Mouse (Mus musculus) stomach, postnatal 0 days (tissue): ENCODE results near the gene Vmn1r85. TPM values are rescaled to one million over a fixed set of nuclear protein-coding genes. Genes with fewer than 3 reads are reported as not detected.

Source experiments
- ATAC-seq: fragments of 200-750 bp; cut with Nextera tagmentation; 2 replicates; pipeline ENCODE4 v1.8.0; 2017; ENCODE audit not compliant: low FRiP score, low TSS enrichment
- DNase-seq: peaks from one replicate; pipeline ENCODE4 v3.0.0-alpha.2; 2016; ENCODE audit warnings: low spot score
- H3K27ac ChIP-seq: fragments of 300-500 bp; sonication (generic); replicated peaks from 2 replicates; pipeline ENCODE4 v1.5.1; 2014; ENCODE audit warnings: mild to moderate bottlenecking, control low read depth
- H3K27me3 ChIP-seq: fragments of 300-500 bp; sonication (generic); 2 replicates; pipeline ENCODE4 v1.6.1; 2014; ENCODE audit warnings: low read length; ENCODE audit not compliant: control insufficient read depth, insufficient read depth
- H3K36me3 ChIP-seq: fragments of 300-500 bp; sonication (generic); 2 replicates; pipeline ENCODE4 v1.6.1; 2014; ENCODE audit warnings: low read length, mixed read lengths; ENCODE audit not compliant: control insufficient read depth, insufficient read depth
- H3K4me1 ChIP-seq: fragments of 300-500 bp; sonication (generic); replicated peaks from 2 replicates; pipeline ENCODE4 v1.6.1; 2014; ENCODE audit warnings: antibody characterized with exemption; ENCODE audit not compliant: control insufficient read depth, insufficient read depth
- H3K4me2 ChIP-seq: fragments of 300-500 bp; sonication (generic); replicated peaks from 2 replicates; pipeline ENCODE4 v1.6.1; 2014; ENCODE audit warnings: low read depth, mild to moderate bottlenecking, control low read depth, moderate library complexity
- H3K4me3 ChIP-seq: fragments of 300-500 bp; sonication (generic); 2 replicates; pipeline ENCODE4 v1.5.1; 2014; ENCODE audit warnings: low read depth, low read length, control low read depth
- H3K9ac ChIP-seq: fragments of 300-500 bp; sonication (generic); 2 replicates; pipeline ENCODE4 v1.6.1; 2014; ENCODE audit warnings: mild to moderate bottlenecking, low read length, control low read depth, mixed read lengths
- H3K9me3 ChIP-seq: fragments of 300-500 bp; sonication (generic); 2 replicates; pipeline ENCODE4 v1.6.1; 2016; ENCODE audit warnings: low read length; ENCODE audit not compliant: control insufficient read depth
- CTCF ChIP-seq: IDR thresholded peaks from 2 replicates; pipeline ENCODE4 v1.5.1; 2016; ENCODE audit warnings: antibody characterized with exemption, low read depth, mild to moderate bottlenecking, moderate library complexity
- EP300 ChIP-seq: optimal IDR thresholded peaks from 2 replicates; pipeline ENCODE3; 2016; ENCODE audit warnings: antibody characterized with exemption
- WGBS: fragments of 180-500 bp; shearing (Covaris S2); extraction: QIAGEN DNeasy Blood & Tissue Kit; methylation state at CpG from one replicate; pipeline ENCODE4 v1.1.7; 2014; 5-methylcytosine and 5-hydroxymethylcytosine counted together
- polyA plus RNA-seq: library from polyadenylated mRNA; unstranded; fragments of >200 nt; fragmentation: Nextera tagmentation; extraction: Ambion mirVana; gene quantifications from 2 replicates; pipeline ENCODE4 v1.2.1, GENCODE M21; 2015

Vmn1r85 gene
- polyA plus RNA-seq, 1 experiment from 2014 or later, result not detected

GRCm38 (mm10) chr7:13042511-13042910, 52.5 kb downstream of the Vmn1r85 start:
- TF ChIP-seq CTCF (no peak), EP300 (no peak)
- no peak overlapping the region for H3K9ac ChIP-seq
- H3K27me3 ChIP-seq, result peaks cover 3% of the 10 kb centered on the region; the same call in 1 of the 2 replicates
- ATAC-seq (no peak), DNase-seq (no peak)
- no peaks in the 10 kb centered on the region for H3K36me3 ChIP-seq
- no peaks in the 10 kb centered on the region for H3K9me3 ChIP-seq
- no peak overlapping the region for H3K27ac ChIP-seq
- H3K4me2 ChIP-seq, result no peak overlapping the region
- H3K4me3 ChIP-seq, result no peak overlapping the region
- WGBS, result 68% methylated on average over 6 of the region's 6 CpGs
- H3K4me1 ChIP-seq, result peaks cover 3% of the 10 kb centered on the region; the same call in 1 of the 2 replicates

GRCm38 (mm10) chr7:13041256-13041655, 53.7 kb downstream of the Vmn1r85 start:
- no peak overlapping the region for H3K9ac ChIP-seq
- no peak for TF ChIP-seq EP300
- no peak for TF ChIP-seq CTCF
- H3K4me2 ChIP-seq, result no peak overlapping the region
- no peak overlapping the region for H3K4me3 ChIP-seq
- H3K36me3 ChIP-seq, result no peaks in the 10 kb centered on the region
- H3K9me3 ChIP-seq, result no peaks in the 10 kb centered on the region
- DNase-seq (no peak), ATAC-seq (no peak)
- H3K27ac ChIP-seq, result no peak overlapping the region
- WGBS, result 68% methylated on average over 1 of the region's 1 CpGs
- peaks cover 3% of the 10 kb centered on the region; the same call in 1 of the 2 replicates for H3K27me3 ChIP-seq
- peaks cover 8% of the 10 kb centered on the region; the same call in 1 of the 2 replicates for H3K4me1 ChIP-seq

DNA sequence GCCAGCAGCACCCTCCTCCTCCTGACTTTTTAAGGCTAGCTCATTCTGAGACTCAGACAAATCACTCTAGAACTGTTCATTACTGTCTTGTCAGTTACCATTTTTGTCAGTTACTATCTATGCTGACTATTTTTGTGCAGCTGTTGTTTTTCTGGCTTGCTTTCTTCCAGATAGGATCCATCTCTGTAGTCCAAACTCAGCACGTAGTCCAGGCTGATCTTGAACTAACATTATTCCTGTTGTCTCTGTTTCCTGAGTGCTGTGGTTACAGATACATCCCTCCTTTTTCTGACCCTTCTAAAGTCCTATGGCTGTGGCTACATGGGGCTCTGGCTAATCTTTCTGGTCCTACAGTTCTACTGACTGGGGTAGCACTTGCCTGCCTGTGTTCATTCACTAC, 55.8 kb downstream of the Vmn1r85 start:
- H3K27me3 ChIP-seq, result peaks cover 3% of the 10 kb centered on the region; the same call in 1 of the 2 replicates
- WGBS, result 73% methylated on average over 1 of the region's 1 CpGs
- H3K27ac ChIP-seq, result no peak overlapping the region; the same call in 1 of the 2 replicates
- H3K9ac ChIP-seq, result peak overlapping the region; percentile 97
- H3K4me1 ChIP-seq, result peaks cover 8% of the 10 kb centered on the region; the same call in 1 of the 2 replicates
- no peaks in the 10 kb centered on the region for H3K9me3 ChIP-seq
- H3K4me2 ChIP-seq, result peak overlapping the region; percentile 65
- TF ChIP-seq EP300 (no peak), CTCF (no peak)
- DNase-seq, result no peak
- ATAC-seq, result no peak
- peaks cover 4% of the 10 kb centered on the region for H3K36me3 ChIP-seq
- H3K4me3 ChIP-seq, result peak overlapping the region; percentile 72; the same call in 1 of the 2 replicates

- peaks cover 8% of the 10 kb centered on the region; the same call in 1 of the 2 replicates for H3K4me1 ChIP-seq
- DNase-seq, result no peak
- H3K27me3 ChIP-seq, result peaks cover 3% of the 10 kb centered on the region; the same call in 1 of the 2 replicates
- no peak for ATAC-seq
- WGBS, result 11% methylated on average over 15 of the region's 15 CpGs
- peak overlapping the region; percentile 99 for H3K27ac ChIP-seq
- H3K9me3 ChIP-seq, result no peaks in the 10 kb centered on the region
- H3K4me2 ChIP-seq, result peak overlapping the region; percentile 65
- peak overlapping the region; percentile 97 for H3K9ac ChIP-seq
- peaks cover 4% of the 10 kb centered on the region for H3K36me3 ChIP-seq
- H3K4me3 ChIP-seq, result peak overlapping the region; percentile 72
- TF ChIP-seq EP300 (no peak), CTCF (no peak)
Measured at GRCm38 (mm10) chr7:13038621-13039169, 56.3 kb downstream of the Vmn1r85 start.

DNA sequence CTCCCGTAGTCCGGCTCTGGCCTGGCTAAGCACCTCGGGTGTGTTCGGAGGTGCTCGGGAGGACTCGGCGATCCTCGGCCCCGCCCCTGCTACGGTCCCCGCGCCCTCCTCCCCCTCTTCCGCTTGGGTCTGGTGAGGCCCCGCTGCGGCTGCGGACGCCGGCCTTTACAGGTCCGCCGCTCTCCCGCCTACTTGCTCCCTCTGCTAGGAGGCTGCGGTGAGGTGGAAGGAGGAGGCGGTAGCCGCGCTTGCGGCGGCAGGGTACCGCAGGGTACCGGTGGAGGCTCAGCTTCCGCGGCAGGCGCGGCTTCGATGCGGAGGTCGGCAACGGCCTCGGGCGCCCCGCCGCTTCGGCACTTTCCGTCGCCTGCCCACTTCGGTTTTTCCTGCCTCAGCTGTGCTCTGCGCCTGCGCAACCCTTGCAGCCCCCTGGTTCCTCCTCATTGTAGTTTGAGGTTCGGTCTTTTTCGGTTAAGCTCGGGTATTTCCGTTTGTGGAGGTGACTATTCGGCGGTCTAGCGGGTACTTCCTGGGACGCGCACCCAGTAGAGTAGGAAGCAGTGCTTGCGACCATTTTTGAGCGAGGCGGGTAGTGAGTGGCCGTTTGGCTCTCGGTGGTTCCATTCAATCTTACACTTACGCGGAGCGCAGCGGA, 56.9 kb downstream of the Vmn1r85 start, which contains the start of gene Ube2m:
Gene Ube2m (minus strand): TSS at position 375 of the 655 bp plus-strand sequence.
- peak within 1 kb of the TSS; percentile 65 for H3K4me2 ChIP-seq
- peak; percentile 93 for ATAC-seq
- peaks cover 6% of the 10 kb centered on the region for H3K36me3 ChIP-seq
- peak within 1 kb of the TSS; percentile 99 for H3K27ac ChIP-seq
- peaks cover 6% of the 10 kb centered on the region; the same call in 1 of the 2 replicates for H3K4me1 ChIP-seq
- H3K9me3 ChIP-seq, result no peaks in the 10 kb centered on the region
- TF ChIP-seq EP300, result peak; percentile 32
- TF ChIP-seq CTCF, result no peak
- no peaks in the 10 kb centered on the region for H3K27me3 ChIP-seq
- H3K4me3 ChIP-seq, result peak within 1 kb of the TSS; percentile 72
- DNase-seq, result peak; percentile 97
- H3K9ac ChIP-seq, result peak within 1 kb of the TSS; percentile 97
- under 1% methylated on average over 40 of the region's 65 CpGs for WGBS

DNA sequence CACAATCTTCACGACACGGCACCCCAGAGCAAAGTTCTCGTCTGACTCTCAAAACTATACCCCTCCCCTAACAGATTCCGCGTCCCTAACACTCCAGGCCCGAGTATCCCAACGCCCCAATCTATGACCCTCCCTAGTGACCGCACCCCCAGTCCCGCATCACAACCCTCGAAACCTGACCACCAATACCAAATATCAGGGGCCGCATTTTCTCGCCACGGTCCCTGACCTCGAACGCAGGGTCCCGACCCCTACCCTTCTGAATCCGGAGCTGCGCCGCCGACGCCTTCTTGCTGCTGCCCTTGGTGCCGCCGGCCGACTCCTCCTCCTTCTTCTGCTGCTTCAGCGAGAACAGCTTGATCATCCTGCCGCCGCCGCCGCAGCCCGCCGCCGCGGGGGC, 57.6 kb downstream of the Vmn1r85 start:
- H3K27ac ChIP-seq, result peak overlapping the region; percentile 99
- peak overlapping the region; percentile 97 for H3K9ac ChIP-seq
- peak overlapping the region; percentile 72 for H3K4me3 ChIP-seq
- peaks cover 6% of the 10 kb centered on the region for H3K36me3 ChIP-seq
- peak overlapping the region; percentile 65 for H3K4me2 ChIP-seq
- H3K27me3 ChIP-seq, result no peaks in the 10 kb centered on the region
- ATAC-seq (no peak; the same call in 1 of the 2 replicates), DNase-seq (no peak)
- WGBS, result under 1% methylated on average over 33 of the region's 33 CpGs
- peaks cover 6% of the 10 kb centered on the region; the same call in 1 of the 2 replicates for H3K4me1 ChIP-seq
- TF ChIP-seq EP300, result no peak
- TF ChIP-seq CTCF, result no peak
- H3K9me3 ChIP-seq, result no peaks in the 10 kb centered on the region
